Mouse (Mus musculus) cortical plate, adult 2 months (tissue): ENCODE results near the gene Tmub2. TPM values are rescaled to one million over a fixed set of nuclear protein-coding genes. Genes with fewer than 3 reads are reported as not detected.
A peak's percentile ranks its signal among the peaks of the same experiment; 100 is the strongest.

Experiments
- H3K27ac ChIP-seq: fragments of 200-500 bp; 2 replicates; pipeline ENCODE4 v1.5.1; 2012; ENCODE audit warnings: low read length, control low read depth, inconsistent platforms; ENCODE audit not compliant: insufficient read depth
- H3K4me1 ChIP-seq: fragments of 200-500 bp; 2 replicates; pipeline ENCODE4 v1.6.1; 2011; ENCODE audit warnings: low read length; ENCODE audit not compliant: control insufficient read depth, insufficient read depth
- H3K4me3 ChIP-seq: fragments of 200-500 bp; 2 replicates; pipeline ENCODE4 v1.5.1; 2011; ENCODE audit warnings: mild to moderate bottlenecking, low read length, control low read depth; ENCODE audit not compliant: insufficient read depth
- CTCF ChIP-seq: fragments of 200-500 bp; IDR thresholded peaks from 2 replicates; pipeline ENCODE4 v1.5.1; 2011; ENCODE audit warnings: mild to moderate bottlenecking, control low read depth, low read length; ENCODE audit not compliant: insufficient read depth; ENCODE audit errors: extremely low read depth
- POLR2A ChIP-seq: fragments of 200-500 bp; IDR thresholded peaks from 2 replicates; pipeline ENCODE4 v1.6.1; 2011; ENCODE audit warnings: mild to moderate bottlenecking, low read length, control low read depth; ENCODE audit not compliant: insufficient read depth; ENCODE audit errors: extremely low read depth
- polyA plus RNA-seq: library from polyadenylated mRNA; depleted of rRNA; stranded (reverse); fragments of >200 nt; gene quantifications from 2 replicates; pipeline ENCODE4 v1.2.3, GENCODE M21; 2012

The Tmub2 gene
- polyA plus RNA-seq, 1 experiment: 95.3 TPM

- no peak overlapping the region for H3K4me3 ChIP-seq
Observed at GRCm38 (mm10) chr11:102291051-102291535, 6.4 kb downstream of the Tmub2 start.

GRCm38 (mm10) chr11:102293971-102294370 is 9.2 kb downstream of the Tmub2 start:
- H3K27ac ChIP-seq: no peak overlapping the region
- no peak overlapping the region for H3K4me3 ChIP-seq
- H3K4me1 ChIP-seq: no peaks in the 10 kb centered on the region
- TF ChIP-seq CTCF (no peak), POLR2A (no peak)

More at GRCm38 (mm10) chr11:102291051-102291535, 6.4 kb downstream of the Tmub2 start:
- H3K4me1 ChIP-seq: no peaks in the 10 kb centered on the region
- no peak for TF ChIP-seq CTCF
- TF ChIP-seq POLR2A: no peak
- no peak overlapping the region for H3K27ac ChIP-seq

GRCm38 (mm10) chr11:102294416-102294815 is 9.7 kb downstream of the Tmub2 start:
- TF ChIP-seq CTCF (no peak), POLR2A (no peak)
- H3K4me1 ChIP-seq: no peaks in the 10 kb centered on the region
- no peak overlapping the region for H3K27ac ChIP-seq
- no peak overlapping the region for H3K4me3 ChIP-seq

- H3K27ac ChIP-seq: no peak overlapping the region; the same call in 1 of the 2 replicates
- TF ChIP-seq CTCF (0 out of 2 replicates have a peak, but pooled peaks have one; percentile 8), POLR2A (peak; percentile 30; the same call in 1 of the 2 replicates)
Observed at GRCm38 (mm10) chr11:102294887-102295597, 10.3 kb downstream of the Tmub2 start.

GRCm38 (mm10) chr11:102295598-102296471 is 11.1 kb downstream of the Tmub2 start:
- peak overlapping the region; percentile 46 for H3K4me3 ChIP-seq
- TF ChIP-seq CTCF: no peak
- TF ChIP-seq POLR2A: no peak
- no peaks in the 10 kb centered on the region for H3K4me1 ChIP-seq
- H3K27ac ChIP-seq: peak overlapping the region; percentile 8; the same call in 1 of the 2 replicates

More at GRCm38 (mm10) chr11:102294887-102295597, 10.3 kb downstream of the Tmub2 start:
- peak overlapping the region; percentile 46 for H3K4me3 ChIP-seq
- no peaks in the 10 kb centered on the region for H3K4me1 ChIP-seq

- TF ChIP-seq CTCF (no peak), POLR2A (peak; percentile 78)
- Histone ChIP-seq H3K27ac (peak within 1 kb of the TSS; percentile 18), H3K4me1 (no peaks in the 10 kb centered on the region), H3K4me3 (peak within 1 kb of the TSS; percentile 46)
Observed at GRCm38 (mm10) chr11:102296491-102297472, 12.1 kb downstream of the Tmub2 start, which contains the start of gene Atxn7l3. Gene Atxn7l3 (minus strand): TSS chr11:102296631.

GRCm38 (mm10) chr11:102297577-102298556 is 13.1 kb downstream of the Tmub2 start:
- no peaks in the 10 kb centered on the region for H3K4me1 ChIP-seq

More at GRCm38 (mm10) chr11:102297577-102298556, 13.1 kb downstream of the Tmub2 start:
- H3K27ac ChIP-seq: peak overlapping the region; percentile 18
- TF ChIP-seq POLR2A (no peak), CTCF (no peak)
- peak overlapping the region; percentile 46 for H3K4me3 ChIP-seq
